Mouse (Mus musculus): Measurements from ENCODE around the gene 1700020L24Rik. TPM values are rescaled to one million over a fixed set of nuclear protein-coding genes. Genes with fewer than 3 reads are reported as not detected.

1700020L24Rik gene
- polyA plus RNA-seq, 1 experiment from 2014 or later: 1.0 TPM

- Histone ChIP-seq H3K27me3 (replicated peaks; ENCODE audit: control insufficient read depth, insufficient read depth, low read length) (peaks cover 17% of the 10 kb centered on the region), H3K9me3 (ENCODE audit: control insufficient read depth, low read length) (no peaks in the 10 kb centered on the region), H3K27ac (ENCODE audit: low read length) (no peak overlapping the region), H3K4me3 (replicated peaks; ENCODE audit: low read length) (no peak overlapping the region), H3K36me3 (ENCODE audit: control insufficient read depth, insufficient read depth) (no peaks in the 10 kb centered on the region), H3K9ac (replicated peaks; ENCODE audit: low read depth, low read length) (no peak overlapping the region), H3K4me1 (replicated peaks; ENCODE audit: control insufficient read depth, insufficient read depth, low read length) (peaks cover 14% of the 10 kb centered on the region), H3K4me2 (ENCODE audit: low read length) (no peak overlapping the region)
- WGBS: 72% methylated on average over 10 of the region's 10 CpGs
- ATAC-seq: no peak
Observed at GRCm38 (mm10) chr11:83461462-83462027, 24.1 kb downstream of the 1700020L24Rik start.

GRCm38 (mm10) chr11:83462711-83463244, 25.3 kb downstream of the 1700020L24Rik start, which contains the start of gene Mmp28:
Gene Mmp28, minus strand, starts transcription at chr11:83463071.
- Histone ChIP-seq H3K27me3 (replicated peaks; ENCODE audit: control insufficient read depth, insufficient read depth, low read length) (peaks cover 17% of the 10 kb centered on the region), H3K9me3 (ENCODE audit: control insufficient read depth, low read length) (no peaks in the 10 kb centered on the region), H3K27ac (ENCODE audit: low read length) (no peak within 1 kb of the TSS), H3K9ac (replicated peaks; ENCODE audit: low read depth, low read length) (peak within 1 kb of the TSS; percentile 58), H3K4me1 (replicated peaks; ENCODE audit: control insufficient read depth, insufficient read depth, low read length) (peaks cover 21% of the 10 kb centered on the region), H3K4me2 (ENCODE audit: low read length) (peak within 1 kb of the TSS; percentile 87), H3K4me3 (replicated peaks; ENCODE audit: low read length) (peak within 1 kb of the TSS; percentile 49), H3K36me3 (ENCODE audit: control insufficient read depth, insufficient read depth) (no peaks in the 10 kb centered on the region)
- WGBS: under 1% methylated on average over 42 of the region's 42 CpGs
- no peak for ATAC-seq

- H3K9me3 ChIP-seq (ENCODE audit: control insufficient read depth, low read length): no peaks in the 10 kb centered on the region
- no peak overlapping the region for H3K9ac ChIP-seq (replicated peaks; ENCODE audit: low read depth, low read length)
- no peak overlapping the region for H3K4me3 ChIP-seq (replicated peaks; ENCODE audit: low read length)
- ATAC-seq: peak; percentile 40; the same call in 1 of the 2 replicates
- peaks cover 21% of the 10 kb centered on the region for H3K4me1 ChIP-seq (replicated peaks; ENCODE audit: control insufficient read depth, insufficient read depth, low read length)
- H3K27ac ChIP-seq (ENCODE audit: low read length): no peak overlapping the region
- H3K4me2 ChIP-seq (ENCODE audit: low read length): no peak overlapping the region
- H3K36me3 ChIP-seq (ENCODE audit: control insufficient read depth, insufficient read depth): no peaks in the 10 kb centered on the region
- peaks cover 17% of the 10 kb centered on the region for H3K27me3 ChIP-seq (replicated peaks; ENCODE audit: control insufficient read depth, insufficient read depth, low read length)
- WGBS: 13% methylated on average over 2 of the region's 2 CpGs
Observed at GRCm38 (mm10) chr11:83465976-83466375, 28.5 kb downstream of the 1700020L24Rik start.

- Histone ChIP-seq H3K4me2 (ENCODE audit: low read length) (no peak overlapping the region), H3K27ac (ENCODE audit: low read length) (0 out of 2 replicates have a peak overlapping the region, but pooled peaks have one; percentile 9), H3K27me3 (replicated peaks; ENCODE audit: control insufficient read depth, insufficient read depth, low read length) (peaks cover 14% of the 10 kb centered on the region), H3K9ac (replicated peaks; ENCODE audit: low read depth, low read length) (no peak overlapping the region), H3K4me1 (replicated peaks; ENCODE audit: control insufficient read depth, insufficient read depth, low read length) (peaks cover 25% of the 10 kb centered on the region), H3K9me3 (ENCODE audit: control insufficient read depth, low read length) (no peaks in the 10 kb centered on the region), H3K4me3 (replicated peaks; ENCODE audit: low read length) (no peak overlapping the region), H3K36me3 (ENCODE audit: control insufficient read depth, insufficient read depth) (no peaks in the 10 kb centered on the region)
- WGBS: 35% methylated on average over 11 of the region's 11 CpGs
- peak; percentile 38; the same call in 1 of the 2 replicates for ATAC-seq
Observed at GRCm38 (mm10) chr11:83467120-83467652, 29.7 kb downstream of the 1700020L24Rik start.

GRCm38 (mm10) chr11:83468765-83469164, 31.3 kb downstream of the 1700020L24Rik start:
- H3K4me1 ChIP-seq (replicated peaks; ENCODE audit: control insufficient read depth, insufficient read depth, low read length): peaks cover 19% of the 10 kb centered on the region
- H3K9me3 ChIP-seq (ENCODE audit: control insufficient read depth, low read length): no peaks in the 10 kb centered on the region
- H3K9ac ChIP-seq (replicated peaks; ENCODE audit: low read depth, low read length): no peak overlapping the region
- H3K4me3 ChIP-seq (replicated peaks; ENCODE audit: low read length): no peak overlapping the region
- 93% methylated on average over 3 of the region's 3 CpGs for WGBS
- H3K4me2 ChIP-seq (ENCODE audit: low read length): no peak overlapping the region
- H3K36me3 ChIP-seq (ENCODE audit: control insufficient read depth, insufficient read depth): no peaks in the 10 kb centered on the region
- ATAC-seq: no peak
- no peak overlapping the region for H3K27ac ChIP-seq (ENCODE audit: low read length)
- H3K27me3 ChIP-seq (replicated peaks; ENCODE audit: control insufficient read depth, insufficient read depth, low read length): peaks cover 6% of the 10 kb centered on the region

GRCm38 (mm10) chr11:83471766-83472165, 34.3 kb downstream of the 1700020L24Rik start:
- H3K9me3 ChIP-seq (ENCODE audit: control insufficient read depth, low read length): no peaks in the 10 kb centered on the region
- peaks cover 22% of the 10 kb centered on the region for H3K4me1 ChIP-seq (replicated peaks; ENCODE audit: control insufficient read depth, insufficient read depth, low read length)
- H3K4me3 ChIP-seq (replicated peaks; ENCODE audit: low read length): no peak overlapping the region; the same call in 1 of the 2 replicates
- ATAC-seq: no peak
- H3K36me3 ChIP-seq (ENCODE audit: control insufficient read depth, insufficient read depth): no peaks in the 10 kb centered on the region
- WGBS: 96% methylated on average over 2 of the region's 2 CpGs
- H3K9ac ChIP-seq (replicated peaks; ENCODE audit: low read depth, low read length): no peak overlapping the region
- peak overlapping the region; percentile 66 for H3K4me2 ChIP-seq (ENCODE audit: low read length)
- no peaks in the 10 kb centered on the region for H3K27me3 ChIP-seq (replicated peaks; ENCODE audit: control insufficient read depth, insufficient read depth, low read length)
- H3K27ac ChIP-seq (ENCODE audit: low read length): no peak overlapping the region

GRCm38 (mm10) chr11:83472324-83473234, 35.1 kb downstream of the 1700020L24Rik start, which contains the start of gene Taf15:
Gene Taf15, plus strand, starts transcription at chr11:83473086.
- peaks cover 16% of the 10 kb centered on the region for H3K4me1 ChIP-seq (replicated peaks; ENCODE audit: control insufficient read depth, insufficient read depth, low read length)
- no peaks in the 10 kb centered on the region for H3K9me3 ChIP-seq (ENCODE audit: control insufficient read depth, low read length)
- peak within 1 kb of the TSS; percentile 96 for H3K27ac ChIP-seq (ENCODE audit: low read length)
- WGBS: under 1% methylated on average over 66 of the region's 66 CpGs
- H3K9ac ChIP-seq (replicated peaks; ENCODE audit: low read depth, low read length): peak within 1 kb of the TSS; percentile 87
- no peaks in the 10 kb centered on the region for H3K27me3 ChIP-seq (replicated peaks; ENCODE audit: control insufficient read depth, insufficient read depth, low read length)
- H3K4me3 ChIP-seq (replicated peaks; ENCODE audit: low read length): peak within 1 kb of the TSS; percentile 59
- ATAC-seq: peak; percentile 98
- peak within 1 kb of the TSS; percentile 75 for H3K4me2 ChIP-seq (ENCODE audit: low read length)
- no peaks in the 10 kb centered on the region for H3K36me3 ChIP-seq (ENCODE audit: control insufficient read depth, insufficient read depth)

GRCm38 (mm10) chr11:83473235-83474016, 35.9 kb downstream of the 1700020L24Rik start:
- Histone ChIP-seq H3K4me1 (replicated peaks; ENCODE audit: control insufficient read depth, insufficient read depth, low read length) (peaks cover 16% of the 10 kb centered on the region), H3K4me2 (ENCODE audit: low read length) (peak overlapping the region; percentile 75), H3K27ac (ENCODE audit: low read length) (peak overlapping the region; percentile 96), H3K9me3 (ENCODE audit: control insufficient read depth, low read length) (no peaks in the 10 kb centered on the region), H3K4me3 (replicated peaks; ENCODE audit: low read length) (peak overlapping the region; percentile 59), H3K9ac (replicated peaks; ENCODE audit: low read depth, low read length) (peak overlapping the region; percentile 87), H3K36me3 (ENCODE audit: control insufficient read depth, insufficient read depth) (no peaks in the 10 kb centered on the region), H3K27me3 (replicated peaks; ENCODE audit: control insufficient read depth, insufficient read depth, low read length) (no peaks in the 10 kb centered on the region)
- WGBS: under 1% methylated on average over 43 of the region's 52 CpGs
- ATAC-seq: peak; percentile 84

Measured in forebrain, embryonic 16.5 days (tissue).